Mouse (Mus musculus) heart, embryonic 13.5 days (tissue): ENCODE data around the gene Fndc3b. TPM values are rescaled to one million over a fixed set of nuclear protein-coding genes. Genes with fewer than 3 reads are reported as not detected.
A peak's percentile ranks its signal among the peaks of the same experiment; 100 is the strongest.

Experiments used
- ATAC-seq: fragments of 200-750 bp; cut with Nextera tagmentation; 2 replicates; pipeline ENCODE4 v1.8.0; 2017; ENCODE audit warnings: moderate TSS enrichment; ENCODE audit not compliant: insufficient number of reproducible peaks, low FRiP score, low TSS enrichment; ENCODE audit errors: extremely low read depth
- H3K27ac ChIP-seq: fragments of 300-500 bp; sonication (generic); replicated peaks from 2 replicates; pipeline ENCODE4 v1.5.1; 2015; ENCODE audit warnings: moderate library complexity, mild to moderate bottlenecking, inconsistent platforms
- H3K27me3 ChIP-seq: fragments of 300-500 bp; sonication (generic); replicated peaks from 2 replicates; pipeline ENCODE4 v1.6.1; 2015; ENCODE audit warnings: mild to moderate bottlenecking, inconsistent platforms
- H3K36me3 ChIP-seq: fragments of 300-500 bp; sonication (generic); 2 replicates; pipeline ENCODE4 v1.6.1; 2015; ENCODE audit warnings: mild to moderate bottlenecking, inconsistent platforms
- H3K4me1 ChIP-seq: fragments of 300-500 bp; sonication (generic); 2 replicates; pipeline ENCODE4 v1.6.1; 2015; ENCODE audit warnings: inconsistent platforms
- H3K4me2 ChIP-seq: fragments of 300-500 bp; sonication (generic); 2 replicates; pipeline ENCODE4 v1.6.1; 2015; ENCODE audit warnings: inconsistent platforms, mild to moderate bottlenecking, moderate library complexity
- H3K4me3 ChIP-seq: fragments of 300-500 bp; sonication (generic); 2 replicates; pipeline ENCODE4 v1.5.1; 2015; ENCODE audit warnings: moderate library complexity, mild to moderate bottlenecking, inconsistent platforms
- H3K9ac ChIP-seq: fragments of 300-500 bp; sonication (generic); 2 replicates; pipeline ENCODE4 v1.6.1; 2015; ENCODE audit warnings: inconsistent platforms, mild to moderate bottlenecking, moderate library complexity
- H3K9me3 ChIP-seq: fragments of 300-500 bp; sonication (generic); 2 replicates; pipeline ENCODE4 v1.6.1; 2016; ENCODE audit warnings: inconsistent platforms
- WGBS: fragments of 180-500 bp; shearing (Covaris S2); methylation state at CpG from one replicate; pipeline ENCODE4 v1.1.7; 2015; ENCODE audit warnings: mixed read lengths; 5-methylcytosine and 5-hydroxymethylcytosine counted together
- polyA plus RNA-seq: library from polyadenylated mRNA; unstranded; fragments of >200 nt; fragmentation: Nextera tagmentation; extraction: Ambion mirVana; gene quantifications from 2 replicates; pipeline ENCODE4 v1.2.1, GENCODE M21; 2015

Fndc3b gene
- polyA plus RNA-seq, 1 experiment from 2014 or later, result 22.3 TPM

GRCm38 (mm10) chr3:27523176-27523936 is 187.8 kb downstream of the Fndc3b start:
- H3K4me2 ChIP-seq, result no peak overlapping the region
- no peaks in the 10 kb centered on the region for H3K27me3 ChIP-seq
- H3K9me3 ChIP-seq, result no peaks in the 10 kb centered on the region
- peaks cover 57% of the 10 kb centered on the region for H3K4me1 ChIP-seq
- H3K27ac ChIP-seq, result peak overlapping the region; percentile 32
- H3K36me3 ChIP-seq, result peaks cover 38% of the 10 kb centered on the region
- WGBS, result 72% methylated on average over 12 of the region's 12 CpGs
- H3K9ac ChIP-seq, result no peak overlapping the region
- H3K4me3 ChIP-seq, result no peak overlapping the region
- no peak for ATAC-seq

- no peak for ATAC-seq
- H3K4me1 ChIP-seq, result peaks cover 41% of the 10 kb centered on the region
- 68% methylated on average over 6 of the region's 6 CpGs for WGBS
Measured at GRCm38 (mm10) chr3:27520391-27520790, 190.7 kb downstream of the Fndc3b start.

GRCm38 (mm10) chr3:27519481-27519880 is 191.6 kb downstream of the Fndc3b start:
- Histone ChIP-seq H3K4me1 (peaks cover 32% of the 10 kb centered on the region), H3K9me3 (no peaks in the 10 kb centered on the region), H3K27ac (peak overlapping the region; percentile 15; the same call in 1 of the 2 replicates), H3K27me3 (no peaks in the 10 kb centered on the region), H3K4me2 (no peak overlapping the region), H3K4me3 (no peak overlapping the region), H3K9ac (no peak overlapping the region), H3K36me3 (peaks cover 35% of the 10 kb centered on the region)
- 76% methylated on average over 6 of the region's 6 CpGs for WGBS
- ATAC-seq, result no peak

More at GRCm38 (mm10) chr3:27520391-27520790, 190.7 kb downstream of the Fndc3b start:
- H3K36me3 ChIP-seq, result peaks cover 32% of the 10 kb centered on the region
- H3K27me3 ChIP-seq, result no peaks in the 10 kb centered on the region
- H3K9ac ChIP-seq, result no peak overlapping the region
- H3K27ac ChIP-seq, result no peak overlapping the region
- H3K4me2 ChIP-seq, result no peak overlapping the region
- H3K4me3 ChIP-seq, result no peak overlapping the region
- no peaks in the 10 kb centered on the region for H3K9me3 ChIP-seq

GRCm38 (mm10) chr3:27518935-27519334 is 192.2 kb downstream of the Fndc3b start:
- Histone ChIP-seq H3K36me3 (peaks cover 30% of the 10 kb centered on the region), H3K9ac (no peak overlapping the region), H3K27ac (0 out of 2 replicates have a peak overlapping the region, but pooled peaks have one; percentile 15), H3K4me2 (no peak overlapping the region), H3K4me1 (peaks cover 27% of the 10 kb centered on the region), H3K4me3 (no peak overlapping the region), H3K27me3 (no peaks in the 10 kb centered on the region), H3K9me3 (no peaks in the 10 kb centered on the region)
- WGBS, result 79% methylated on average over 9 of the region's 9 CpGs
- no peak for ATAC-seq

- H3K4me1 ChIP-seq, result peaks cover 12% of the 10 kb centered on the region
- H3K9me3 ChIP-seq, result no peaks in the 10 kb centered on the region
- no peak overlapping the region for H3K4me2 ChIP-seq
- no peaks in the 10 kb centered on the region for H3K27me3 ChIP-seq
- ATAC-seq, result no peak
- peaks cover 34% of the 10 kb centered on the region for H3K36me3 ChIP-seq
- no peak overlapping the region for H3K4me3 ChIP-seq
- H3K9ac ChIP-seq, result no peak overlapping the region
- WGBS, result 25% methylated on average over 5 of the region's 5 CpGs
- H3K27ac ChIP-seq, result no peak overlapping the region
Measured at GRCm38 (mm10) chr3:27516536-27516935, 194.6 kb downstream of the Fndc3b start.

- Histone ChIP-seq H3K4me3 (no peak overlapping the region), H3K27ac (no peak overlapping the region), H3K27me3 (no peaks in the 10 kb centered on the region), H3K9me3 (no peaks in the 10 kb centered on the region), H3K9ac (no peak overlapping the region), H3K4me2 (no peak overlapping the region), H3K4me1 (peaks cover 8% of the 10 kb centered on the region), H3K36me3 (peaks cover 55% of the 10 kb centered on the region)
- WGBS, result 58% methylated on average over 10 of the region's 10 CpGs
- no peak for ATAC-seq
Measured at GRCm38 (mm10) chr3:27511765-27512164, 199.3 kb downstream of the Fndc3b start.

GRCm38 (mm10) chr3:27506886-27507285 is 204.2 kb downstream of the Fndc3b start:
- Histone ChIP-seq H3K9me3 (no peaks in the 10 kb centered on the region), H3K27ac (no peak overlapping the region), H3K4me1 (peaks cover 43% of the 10 kb centered on the region), H3K4me3 (no peak overlapping the region), H3K27me3 (no peaks in the 10 kb centered on the region), H3K4me2 (no peak overlapping the region), H3K36me3 (peaks cover 70% of the 10 kb centered on the region), H3K9ac (no peak overlapping the region)
- ATAC-seq, result no peak
- 80% methylated on average over 3 of the region's 3 CpGs for WGBS

- 76% methylated on average over 3 of the region's 3 CpGs for WGBS
- no peaks in the 10 kb centered on the region for H3K27me3 ChIP-seq
- H3K4me1 ChIP-seq, result peaks cover 43% of the 10 kb centered on the region
- H3K27ac ChIP-seq, result no peak overlapping the region
- no peaks in the 10 kb centered on the region for H3K9me3 ChIP-seq
- H3K36me3 ChIP-seq, result peaks cover 76% of the 10 kb centered on the region
- H3K4me2 ChIP-seq, result no peak overlapping the region
- no peak overlapping the region for H3K4me3 ChIP-seq
- ATAC-seq, result no peak
- no peak overlapping the region for H3K9ac ChIP-seq
Measured at GRCm38 (mm10) chr3:27505582-27505981, 205.5 kb downstream of the Fndc3b start.

GRCm38 (mm10) chr3:27503279-27504038 is 207.6 kb downstream of the Fndc3b start:
- H3K4me1 ChIP-seq, result peaks cover 43% of the 10 kb centered on the region
- no peak for ATAC-seq
- no peaks in the 10 kb centered on the region for H3K9me3 ChIP-seq
- H3K4me2 ChIP-seq, result no peak overlapping the region
- peak overlapping the region; percentile 85 for H3K27ac ChIP-seq
- H3K27me3 ChIP-seq, result no peaks in the 10 kb centered on the region
- H3K4me3 ChIP-seq, result no peak overlapping the region
- WGBS, result 53% methylated on average over 7 of the region's 7 CpGs
- no peak overlapping the region for H3K9ac ChIP-seq
- peaks cover 80% of the 10 kb centered on the region for H3K36me3 ChIP-seq

- peaks cover 24% of the 10 kb centered on the region for H3K4me1 ChIP-seq
- H3K27ac ChIP-seq, result no peak overlapping the region
- no peak for ATAC-seq
- no peak overlapping the region for H3K9ac ChIP-seq
- H3K27me3 ChIP-seq, result no peaks in the 10 kb centered on the region
- no peak overlapping the region for H3K4me3 ChIP-seq
- no peak overlapping the region for H3K4me2 ChIP-seq
- H3K36me3 ChIP-seq, result peaks cover 84% of the 10 kb centered on the region
- WGBS, result 83% methylated on average over 14 of the region's 14 CpGs
- no peaks in the 10 kb centered on the region for H3K9me3 ChIP-seq
Measured at GRCm38 (mm10) chr3:27495296-27496073, 215.6 kb downstream of the Fndc3b start.

- no peak overlapping the region for H3K9ac ChIP-seq
- H3K27me3 ChIP-seq, result no peaks in the 10 kb centered on the region
- peaks cover 31% of the 10 kb centered on the region for H3K4me1 ChIP-seq
- H3K27ac ChIP-seq, result no peak overlapping the region
- no peak for ATAC-seq
- no peak overlapping the region for H3K4me2 ChIP-seq
- H3K4me3 ChIP-seq, result no peak overlapping the region
- H3K9me3 ChIP-seq, result no peaks in the 10 kb centered on the region
- peaks cover 83% of the 10 kb centered on the region for H3K36me3 ChIP-seq
- 53% methylated on average over 6 of the region's 6 CpGs for WGBS
Measured at GRCm38 (mm10) chr3:27494698-27495097, 216.4 kb downstream of the Fndc3b start.
